Mouse (Mus musculus) retina, postnatal 1 day (tissue): ENCODE results near the gene Ppp1r14c.

Experiments
- DNase-seq: peaks from one replicate; pipeline ENCODE4 v3.0.0-alpha.2; 2012

The Ppp1r14c gene

GRCm38 (mm10) chr10:3366036-3366869 is at the start of gene Ppp1r14c:
Gene Ppp1r14c (plus strand): TSS chr10:3366057.
- peak; percentile 82 for DNase-seq

DNA sequence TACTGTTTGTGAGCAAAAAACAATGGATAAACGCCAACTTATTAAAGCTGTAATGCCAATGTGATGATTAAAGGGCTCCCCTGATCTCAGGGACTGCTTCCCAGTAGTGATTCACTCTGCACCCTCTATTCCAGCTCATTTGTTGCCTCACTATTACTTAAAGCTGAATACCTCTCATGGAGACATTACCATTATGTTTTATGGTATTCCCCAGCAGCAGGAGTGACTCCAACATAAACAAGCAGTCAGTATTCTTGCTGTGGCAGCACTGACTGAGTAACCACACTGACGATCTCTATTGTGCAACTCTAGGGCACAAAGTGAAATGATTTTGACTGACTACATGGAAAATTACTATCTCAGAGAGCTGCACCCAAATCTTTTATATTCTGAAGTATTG is 44.5 kb upstream of the Ppp1r14c start:
- no peak for DNase-seq

- DNase-seq = peak; percentile 8
Measured at GRCm38 (mm10) chr10:3325447-3325846, 40.4 kb upstream of the Ppp1r14c start.

DNA sequence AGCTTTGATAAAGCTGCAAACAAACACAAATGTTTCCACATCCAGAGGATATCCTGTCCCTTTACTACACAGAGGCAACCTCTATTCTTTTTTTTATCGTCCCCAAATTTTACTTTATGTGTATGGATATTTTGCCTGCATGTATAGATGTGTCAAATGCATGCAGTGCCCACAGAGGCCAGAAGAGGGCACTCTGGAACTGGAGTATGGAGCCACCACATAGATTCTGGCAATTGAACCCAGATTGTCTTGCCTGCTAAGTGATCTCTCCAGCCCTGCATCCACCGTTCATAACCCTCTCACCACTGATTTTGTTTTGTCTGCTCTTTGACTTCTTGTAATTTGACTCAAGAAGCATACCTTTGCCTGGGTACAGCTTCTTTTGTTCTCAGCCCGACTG is 33.0 kb upstream of the Ppp1r14c start:
- peak; percentile 81 for DNase-seq

DNA sequence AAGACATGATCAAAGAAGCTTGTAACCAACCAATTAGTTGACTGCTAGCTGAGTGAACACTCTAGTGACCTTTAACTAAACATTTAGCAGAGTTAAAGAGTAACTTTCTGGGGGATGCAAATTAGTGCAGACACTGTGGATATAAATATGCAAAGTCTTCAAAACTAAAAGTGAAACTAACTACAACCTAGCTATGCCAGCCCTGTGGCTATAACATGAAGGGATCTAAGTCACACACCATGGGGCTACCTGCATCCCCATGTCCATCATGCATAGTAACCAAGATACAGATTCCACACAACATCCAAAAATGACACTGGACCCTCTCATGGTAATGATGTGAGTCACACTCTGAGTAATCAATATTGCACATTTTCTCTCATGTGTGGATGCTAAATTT is 31.3 kb upstream of the Ppp1r14c start:
- no peak for DNase-seq

DNA sequence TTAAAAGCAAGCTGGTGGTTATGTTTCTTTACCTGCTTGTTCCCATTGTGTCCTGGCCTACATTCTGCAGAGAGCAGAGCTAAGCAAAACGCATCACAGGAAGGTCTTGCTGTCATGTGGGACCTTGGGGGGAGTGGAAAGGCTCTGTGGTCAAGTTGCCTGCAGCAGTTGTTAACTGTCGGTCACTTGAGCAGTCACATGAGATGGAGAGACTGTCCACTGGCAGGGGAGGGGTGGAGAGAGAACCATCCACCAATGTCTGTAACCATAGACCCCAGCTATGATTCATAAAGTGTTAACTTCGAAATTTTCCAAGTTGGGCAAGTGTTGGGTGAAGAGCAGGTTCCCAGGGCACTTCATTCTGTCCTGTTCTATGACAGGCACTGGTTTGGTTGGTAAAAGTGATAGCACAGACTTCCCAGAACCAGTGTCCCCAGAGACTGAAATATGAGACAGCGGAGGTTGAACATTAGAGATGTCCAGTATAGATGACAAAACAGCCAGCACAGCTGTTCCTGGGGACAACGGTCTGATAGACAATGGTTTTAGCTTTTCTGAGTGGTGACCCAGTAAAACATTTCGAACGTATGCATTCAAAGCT is 29.0 kb upstream of the Ppp1r14c start:
- DNase-seq = no peak

DNA sequence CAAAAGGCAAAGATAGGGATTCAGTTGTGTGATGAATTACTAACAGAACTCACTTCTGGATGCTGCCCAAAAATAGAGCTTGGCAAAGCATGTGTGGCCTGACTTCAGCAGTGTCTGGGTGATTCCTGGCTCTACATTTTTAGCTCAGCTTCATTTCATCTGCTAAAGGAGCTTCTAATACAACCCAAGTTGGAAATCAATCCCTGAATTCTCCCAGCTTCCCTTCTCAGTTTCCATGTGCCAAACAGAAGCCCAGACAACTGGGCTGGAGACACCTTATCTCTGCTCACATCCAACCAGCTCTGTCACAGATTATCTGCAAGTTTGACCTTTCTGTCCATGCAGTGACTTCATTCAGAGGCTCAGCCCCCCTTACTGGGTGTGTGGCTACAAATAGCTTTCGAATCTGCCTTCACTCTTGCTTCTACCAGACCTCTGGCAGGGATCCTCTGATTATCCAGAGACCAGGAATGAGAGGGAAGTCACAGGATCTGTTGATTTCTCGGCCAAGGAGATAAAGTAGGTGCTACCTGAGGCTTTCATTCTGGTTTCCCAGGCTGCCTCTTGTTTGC is 28.4 kb upstream of the Ppp1r14c start:
- no peak for DNase-seq

DNA sequence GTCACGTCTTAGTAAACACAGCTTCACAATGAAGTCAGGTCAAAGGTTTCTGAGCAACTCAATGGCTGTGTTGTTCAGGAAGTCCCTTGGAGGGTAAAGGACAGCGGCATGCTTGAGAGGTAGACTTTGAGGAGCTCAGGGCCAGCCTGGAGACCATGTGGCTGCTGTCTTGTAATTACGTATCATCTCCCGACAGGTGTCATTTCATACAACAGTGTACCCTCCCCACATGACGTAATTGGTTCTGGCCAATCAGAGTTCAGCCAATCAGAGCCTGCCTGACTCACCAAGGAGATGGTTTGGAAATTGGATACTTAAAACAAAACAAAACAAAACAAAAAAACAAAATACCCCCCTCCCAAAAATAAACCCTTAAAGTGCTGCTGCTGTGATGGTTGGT is 20.2 kb upstream of the Ppp1r14c start:
- no peak for DNase-seq

DNA sequence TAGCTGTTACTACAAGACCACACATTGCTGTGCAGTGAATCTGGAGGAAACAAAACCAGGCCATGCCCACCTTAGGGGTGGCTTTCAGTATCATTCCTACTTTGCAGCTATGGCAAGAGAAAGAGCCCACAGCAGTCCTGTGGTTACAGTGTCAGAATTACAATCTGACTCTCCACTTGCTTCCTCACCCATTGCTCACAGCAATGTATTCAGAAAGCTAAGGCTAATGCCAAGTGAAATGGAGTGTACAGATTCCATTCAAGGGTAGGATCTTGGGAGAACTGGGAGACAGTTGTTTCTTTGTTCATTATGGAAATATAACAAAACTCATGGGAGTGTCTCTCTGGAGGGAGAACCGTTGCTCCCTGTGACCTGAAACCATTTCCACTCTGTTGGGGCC is 6.3 kb upstream of the Ppp1r14c start:
- DNase-seq = no peak

DNA sequence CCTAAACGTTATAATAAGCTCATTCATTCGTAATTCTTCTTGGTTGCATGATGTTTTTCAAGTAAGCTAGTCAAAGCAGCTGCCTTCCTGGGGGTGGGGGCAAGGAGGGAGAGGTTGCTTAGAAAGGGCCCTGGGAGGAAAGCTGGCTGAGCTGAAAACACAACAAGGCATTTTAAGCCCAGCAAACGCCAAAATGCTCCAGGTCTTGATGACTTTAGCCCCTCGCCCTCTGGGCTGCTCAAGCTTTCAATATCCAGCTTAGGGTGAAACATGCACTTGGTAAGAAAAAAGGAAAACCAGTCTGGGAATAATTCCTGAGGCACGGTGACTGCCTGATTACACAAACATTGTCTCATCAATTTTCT is 204 bp upstream of the Ppp1r14c start:
- DNase-seq = no peak

- no peak for DNase-seq
Measured at GRCm38 (mm10) chr10:3366870-3367431, 1.1 kb downstream of the Ppp1r14c start.

- peak; percentile 20 for DNase-seq
Measured at GRCm38 (mm10) chr10:3367440-3367839, 1.6 kb downstream of the Ppp1r14c start.

DNA sequence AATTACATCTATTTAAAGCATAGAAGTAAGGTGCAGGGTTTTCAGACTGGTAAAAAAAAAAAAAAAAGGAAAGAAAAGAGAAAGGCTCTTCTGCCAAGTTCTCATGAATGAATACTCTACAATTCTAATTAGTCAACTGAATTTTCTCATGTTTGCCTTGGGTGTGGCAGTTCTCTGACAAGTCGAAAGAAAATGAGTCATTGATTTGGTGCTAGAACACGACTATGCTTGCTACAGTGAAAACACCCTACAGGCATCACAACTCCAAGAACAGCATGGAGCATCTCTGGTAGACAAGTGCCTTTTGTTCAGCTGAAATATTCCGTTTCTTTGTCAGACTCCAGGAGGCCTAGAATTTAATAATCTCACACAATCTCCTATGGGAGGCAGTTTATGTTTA is 17.3 kb downstream of the Ppp1r14c start:
- DNase-seq = no peak

DNA sequence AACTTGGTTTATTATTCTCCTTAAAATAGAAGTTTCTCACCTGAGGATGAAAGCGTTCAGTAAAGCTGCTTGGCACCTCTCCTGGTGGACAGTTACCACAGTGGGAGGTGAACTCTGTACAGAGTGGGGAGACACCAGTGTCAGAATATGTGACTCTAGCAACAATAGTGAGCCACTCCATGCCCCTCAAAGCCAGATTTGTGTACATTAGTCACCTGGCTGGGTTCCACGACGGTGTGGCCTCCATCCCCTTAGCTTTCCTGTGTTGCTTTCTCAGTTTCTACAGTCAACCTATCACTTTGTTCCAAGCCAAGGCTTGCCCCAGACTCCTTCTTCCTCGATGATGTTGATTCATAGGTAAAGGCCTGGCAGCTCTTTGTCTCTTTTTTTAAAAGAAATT is 26.4 kb downstream of the Ppp1r14c start:
- DNase-seq = no peak

- DNase-seq = no peak
Measured at GRCm38 (mm10) chr10:3393548-3393947, 27.7 kb downstream of the Ppp1r14c start.

GRCm38 (mm10) chr10:3394193-3394592 is 28.3 kb downstream of the Ppp1r14c start:
- DNase-seq = no peak

- no peak for DNase-seq
Measured at GRCm38 (mm10) chr10:3394671-3395288, 28.9 kb downstream of the Ppp1r14c start.

- DNase-seq = no peak
Measured at GRCm38 (mm10) chr10:3395341-3395931, 29.6 kb downstream of the Ppp1r14c start.

DNA sequence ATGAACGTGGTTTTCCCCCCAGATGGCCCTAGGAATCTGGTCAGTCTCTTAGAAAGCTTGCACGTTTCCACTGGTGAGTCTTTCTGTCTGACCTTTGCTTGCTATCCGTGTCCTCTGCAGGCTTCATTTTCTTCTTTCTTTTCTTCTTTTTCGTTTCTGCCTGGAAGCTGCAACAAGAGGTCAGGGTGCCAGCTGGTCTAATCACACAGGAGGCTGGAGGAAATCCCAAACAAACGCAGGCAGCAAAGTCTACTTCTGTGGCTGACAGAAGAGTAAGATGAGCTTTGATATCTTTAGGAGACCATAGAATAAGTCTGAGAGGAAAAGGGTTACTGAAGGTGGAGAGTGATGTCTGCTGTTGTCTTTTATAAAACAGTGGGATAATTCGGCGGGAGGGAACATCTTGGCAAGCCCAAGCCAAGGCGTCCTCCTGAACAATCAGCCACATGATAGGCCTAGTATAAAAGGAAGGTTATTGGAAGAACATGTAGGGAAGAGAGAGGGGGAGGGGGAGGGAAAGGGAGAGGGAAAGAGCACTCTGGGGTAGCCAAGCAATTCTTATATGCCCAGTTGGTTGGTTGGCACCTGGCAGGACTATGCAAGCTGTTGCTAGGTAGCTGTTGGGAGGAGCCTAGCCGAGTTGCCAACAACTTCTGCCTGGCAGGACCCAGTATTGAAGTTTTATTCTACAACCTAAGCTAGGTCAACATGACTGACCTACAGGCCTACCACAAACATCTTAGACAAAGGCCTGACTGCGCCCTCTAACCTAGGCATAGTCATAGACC is 30.3 kb downstream of the Ppp1r14c start:
- DNase-seq = no peak

GRCm38 (mm10) chr10:3397406-3397805 is 31.5 kb downstream of the Ppp1r14c start:
- DNase-seq = no peak

DNA sequence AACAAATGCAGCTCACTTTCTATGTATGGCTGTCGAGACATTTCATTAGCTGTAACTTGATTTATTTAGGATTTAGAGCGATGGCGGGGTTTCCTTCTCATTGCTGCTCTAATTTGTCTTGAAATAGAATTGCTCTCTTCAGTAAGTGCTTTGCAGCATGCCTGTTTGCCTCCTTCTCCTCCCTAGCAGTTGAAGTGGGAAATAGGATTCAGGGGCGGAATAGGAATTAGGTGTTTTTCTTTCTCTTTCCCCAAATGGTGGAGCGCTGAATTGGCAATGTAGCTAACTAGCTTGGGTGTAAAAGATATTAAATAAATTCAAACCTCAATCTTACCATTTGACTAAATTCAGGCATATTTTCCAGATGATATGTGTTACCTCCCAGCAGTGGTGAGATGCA is 32.2 kb downstream of the Ppp1r14c start:
- DNase-seq = no peak

GRCm38 (mm10) chr10:3402284-3402683 is 36.4 kb downstream of the Ppp1r14c start:
- DNase-seq = no peak
